Mouse (Mus musculus) layer of hippocampus, adult 2 months (tissue): ENCODE results near the gene Ascl2. TPM values are rescaled to one million over a fixed set of nuclear protein-coding genes. Genes with fewer than 3 reads are reported as not detected.

Experiments
- DNase-seq, 2 experiments: peaks; one replicate each; pipeline ENCODE4 v3.0.0; 2022; ENCODE audit warnings: low spot score in 2 of 2
- H3K27ac ChIP-seq: fragments of 200-600 bp; 2 replicates; pipeline ENCODE4 v1.8.1; 2022
- H3K4me3 ChIP-seq: fragments of 200-600 bp; 2 replicates; pipeline ENCODE4 v1.8.1; 2022; ENCODE audit warnings: mild to moderate bottlenecking
- CTCF ChIP-seq: fragments of 200-600 bp; conservative IDR thresholded peaks from 2 replicates; pipeline ENCODE4 v1.8.1; 2022; ENCODE audit warnings: antibody characterized with exemption, mild to moderate bottlenecking, moderate library complexity
- total RNA-seq, 2 experiments: library from RNA; stranded (reverse); gene quantifications; 2 replicates each; pipeline ENCODE4 v1.2.3; 2021

Ascl2 gene
- total RNA-seq, 2 experiments from 2014 or later = 0.28 to 0.37 TPM

GRCm38 (mm10) chr7:142995004-142995403, 25.9 kb upstream of the Ascl2 start:
- TF ChIP-seq CTCF = no peak
- no peak for DNase-seq
- no peak overlapping the region for H3K27ac ChIP-seq

GRCm38 (mm10) chr7:142987718-142988117, 18.7 kb upstream of the Ascl2 start:
- no peak overlapping the region for H3K27ac ChIP-seq
- no peak for TF ChIP-seq CTCF
- H3K4me3 ChIP-seq = no peak overlapping the region
- no peak for DNase-seq

More at GRCm38 (mm10) chr7:142995004-142995403, 25.9 kb upstream of the Ascl2 start:
- H3K4me3 ChIP-seq = no peak overlapping the region

- no peak for DNase-seq
- H3K27ac ChIP-seq = no peak overlapping the region
Observed at GRCm38 (mm10) chr7:142985146-142985545, 16.1 kb upstream of the Ascl2 start.

GRCm38 (mm10) chr7:142981908-142982307, 12.8 kb upstream of the Ascl2 start:
- no peak for TF ChIP-seq CTCF

More at GRCm38 (mm10) chr7:142985146-142985545, 16.1 kb upstream of the Ascl2 start:
- TF ChIP-seq CTCF = no peak
- H3K4me3 ChIP-seq = no peak overlapping the region

GRCm38 (mm10) chr7:142967884-142968808, 918 bp downstream of the Ascl2 start:
- TF ChIP-seq CTCF = peak; percentile 43
- H3K27ac ChIP-seq = no peak overlapping the region
- H3K4me3 ChIP-seq = peak overlapping the region; percentile 55
- DNase-seq = peak; percentile 49 to 53

More at GRCm38 (mm10) chr7:142981908-142982307, 12.8 kb upstream of the Ascl2 start:
- Histone ChIP-seq H3K4me3 (no peak overlapping the region), H3K27ac (no peak overlapping the region)
- DNase-seq = no peak

- H3K4me3 ChIP-seq = peak overlapping the region; percentile 55
- DNase-seq = no peak
- no peak for TF ChIP-seq CTCF
- no peak overlapping the region for H3K27ac ChIP-seq
Observed at GRCm38 (mm10) chr7:142967414-142967883, 1.6 kb downstream of the Ascl2 start.

- H3K4me3 ChIP-seq = no peak overlapping the region
- DNase-seq = no peak
- TF ChIP-seq CTCF = no peak
Observed at GRCm38 (mm10) chr7:142959752-142960151, 9.3 kb downstream of the Ascl2 start.

GRCm38 (mm10) chr7:142958817-142959216, 10.2 kb downstream of the Ascl2 start:
- DNase-seq = no peak
- no peak overlapping the region for H3K27ac ChIP-seq
- TF ChIP-seq CTCF = no peak
- H3K4me3 ChIP-seq = no peak overlapping the region

More at GRCm38 (mm10) chr7:142959752-142960151, 9.3 kb downstream of the Ascl2 start:
- H3K27ac ChIP-seq = no peak overlapping the region

GRCm38 (mm10) chr7:142956018-142956417, 13.0 kb downstream of the Ascl2 start:
- no peak for TF ChIP-seq CTCF
- DNase-seq = no peak
- H3K27ac ChIP-seq = no peak overlapping the region
- no peak overlapping the region for H3K4me3 ChIP-seq

GRCm38 (mm10) chr7:142949568-142949967, 19.5 kb downstream of the Ascl2 start:
- Histone ChIP-seq H3K4me3 (no peak overlapping the region), H3K27ac (no peak overlapping the region)
- no peak for DNase-seq
- TF ChIP-seq CTCF = no peak

GRCm38 (mm10) chr7:142937631-142938030, 31.4 kb downstream of the Ascl2 start:
- no peak for DNase-seq
- Histone ChIP-seq H3K4me3 (no peak overlapping the region), H3K27ac (no peak overlapping the region)
- no peak for TF ChIP-seq CTCF

- TF ChIP-seq CTCF = no peak
- no peak for DNase-seq
- Histone ChIP-seq H3K4me3 (no peak overlapping the region), H3K27ac (no peak overlapping the region)
Observed at GRCm38 (mm10) chr7:142935708-142936107, 33.4 kb downstream of the Ascl2 start.

- Histone ChIP-seq H3K4me3 (no peak overlapping the region), H3K27ac (no peak overlapping the region)
- no peak for TF ChIP-seq CTCF
- no peak for DNase-seq
Observed at GRCm38 (mm10) chr7:142932469-142932868, 36.6 kb downstream of the Ascl2 start.
